Mouse (Mus musculus) stomach, embryonic 16.5 days (tissue): ENCODE results near the gene Strn. TPM values are rescaled to one million over a fixed set of nuclear protein-coding genes. Genes with fewer than 3 reads are reported as not detected.

Experiments
- ATAC-seq: fragments of 200-750 bp; cut with Nextera tagmentation; 2 replicates; pipeline ENCODE4 v1.8.0; 2017; ENCODE audit warnings: moderate number of reproducible peaks, moderate TSS enrichment; ENCODE audit not compliant: insufficient read depth, low FRiP score
- H3K27ac ChIP-seq: fragments of 300-500 bp; sonication (generic); 2 replicates; pipeline ENCODE4 v1.5.1; 2014; ENCODE audit warnings: low read length
- H3K27me3 ChIP-seq: fragments of 300-500 bp; sonication (generic); 2 replicates; pipeline ENCODE4 v1.6.1; 2014; ENCODE audit warnings: low read length, control low read depth, mixed read lengths; ENCODE audit not compliant: control insufficient read depth, insufficient read depth
- H3K36me3 ChIP-seq: fragments of 300-500 bp; sonication (generic); 2 replicates; pipeline ENCODE4 v1.6.1; 2014; ENCODE audit warnings: low read length; ENCODE audit not compliant: control insufficient read depth, insufficient read depth
- H3K4me1 ChIP-seq: fragments of 300-500 bp; sonication (generic); 2 replicates; pipeline ENCODE4 v1.6.1; 2014; ENCODE audit warnings: low read length, control low read depth, mixed read lengths; ENCODE audit not compliant: control insufficient read depth, insufficient read depth
- H3K4me2 ChIP-seq: fragments of 300-500 bp; sonication (generic); 2 replicates; pipeline ENCODE4 v1.6.1; 2014; ENCODE audit warnings: low read depth, low read length, mixed read lengths
- H3K4me3 ChIP-seq: fragments of 300-500 bp; sonication (generic); replicated peaks from 2 replicates; pipeline ENCODE4 v1.5.1; 2014; ENCODE audit warnings: mild to moderate bottlenecking, low read length
- H3K9ac ChIP-seq: fragments of 300-500 bp; sonication (generic); 2 replicates; pipeline ENCODE4 v1.6.1; 2014; ENCODE audit warnings: low read length
- H3K9me3 ChIP-seq: fragments of 300-500 bp; sonication (generic); replicated peaks from 2 replicates; pipeline ENCODE4 v1.6.1; 2016; ENCODE audit warnings: low read length, control low read depth; ENCODE audit not compliant: control insufficient read depth
- WGBS: fragments of 180-500 bp; shearing (Covaris S2); extraction: QIAGEN DNeasy Blood & Tissue Kit; methylation state at CpG from one replicate; pipeline ENCODE4 v1.1.7; 2014; 5-methylcytosine and 5-hydroxymethylcytosine counted together
- polyA plus RNA-seq: library from polyadenylated mRNA; unstranded; fragments of >200 nt; fragmentation: Nextera tagmentation; extraction: Ambion mirVana; gene quantifications from 2 replicates; pipeline ENCODE4 v1.2.1, GENCODE M21; 2015

Gene Strn
- polyA plus RNA-seq, 1 experiment from 2014 or later: 6.6 TPM

GRCm38 (mm10) chr17:78643853-78644475, 93.0 kb downstream of the Strn start:
- Histone ChIP-seq H3K4me3 (no peak overlapping the region), H3K9me3 (no peaks in the 10 kb centered on the region), H3K27ac (no peak overlapping the region), H3K9ac (no peak overlapping the region), H3K36me3 (no peaks in the 10 kb centered on the region), H3K27me3 (no peaks in the 10 kb centered on the region), H3K4me1 (no peaks in the 10 kb centered on the region), H3K4me2 (no peak overlapping the region)
- WGBS: 92% methylated on average over 17 of the region's 17 CpGs
- ATAC-seq: no peak

- Histone ChIP-seq H3K4me3 (no peak overlapping the region), H3K9ac (no peak overlapping the region), H3K4me2 (no peak overlapping the region), H3K27me3 (no peaks in the 10 kb centered on the region), H3K4me1 (no peaks in the 10 kb centered on the region), H3K27ac (no peak overlapping the region), H3K36me3 (no peaks in the 10 kb centered on the region), H3K9me3 (no peaks in the 10 kb centered on the region)
- WGBS: 86% methylated on average over 4 of the region's 4 CpGs
- no peak for ATAC-seq
Observed at GRCm38 (mm10) chr17:78642259-78642658, 94.7 kb downstream of the Strn start.

GRCm38 (mm10) chr17:78640387-78640786, 96.6 kb downstream of the Strn start:
- Histone ChIP-seq H3K4me2 (no peak overlapping the region), H3K4me1 (no peaks in the 10 kb centered on the region), H3K9ac (no peak overlapping the region), H3K27me3 (no peaks in the 10 kb centered on the region), H3K36me3 (no peaks in the 10 kb centered on the region), H3K27ac (no peak overlapping the region), H3K4me3 (no peak overlapping the region), H3K9me3 (no peaks in the 10 kb centered on the region)
- 88% methylated on average over 3 of the region's 3 CpGs for WGBS
- ATAC-seq: no peak

- Histone ChIP-seq H3K36me3 (no peaks in the 10 kb centered on the region), H3K4me1 (no peaks in the 10 kb centered on the region), H3K27ac (no peak overlapping the region), H3K27me3 (no peaks in the 10 kb centered on the region), H3K9me3 (no peaks in the 10 kb centered on the region), H3K9ac (no peak overlapping the region), H3K4me2 (no peak overlapping the region), H3K4me3 (no peak overlapping the region)
- 65% methylated on average over 6 of the region's 6 CpGs for WGBS
- ATAC-seq: no peak
Observed at GRCm38 (mm10) chr17:78639099-78639498, 97.9 kb downstream of the Strn start.

- Histone ChIP-seq H3K9me3 (no peaks in the 10 kb centered on the region), H3K27ac (no peak overlapping the region), H3K4me2 (no peak overlapping the region), H3K36me3 (no peaks in the 10 kb centered on the region), H3K4me3 (no peak overlapping the region), H3K9ac (no peak overlapping the region), H3K4me1 (no peaks in the 10 kb centered on the region), H3K27me3 (no peaks in the 10 kb centered on the region)
- 90% methylated on average over 7 of the region's 7 CpGs for WGBS
- ATAC-seq: no peak
Observed at GRCm38 (mm10) chr17:78637140-78637539, 99.9 kb downstream of the Strn start.

- no peak overlapping the region for H3K9ac ChIP-seq
- no peak overlapping the region for H3K27ac ChIP-seq
- H3K4me3 ChIP-seq: no peak overlapping the region
- H3K36me3 ChIP-seq: no peaks in the 10 kb centered on the region
- H3K4me1 ChIP-seq: no peaks in the 10 kb centered on the region
- ATAC-seq: no peak
- no peak overlapping the region for H3K4me2 ChIP-seq
- 73% methylated on average over 2 of the region's 2 CpGs for WGBS
- H3K9me3 ChIP-seq: no peaks in the 10 kb centered on the region
- H3K27me3 ChIP-seq: no peaks in the 10 kb centered on the region
Observed at GRCm38 (mm10) chr17:78635616-78636015, 101.4 kb downstream of the Strn start.

GRCm38 (mm10) chr17:78624941-78625340, 112.1 kb downstream of the Strn start:
- Histone ChIP-seq H3K36me3 (no peaks in the 10 kb centered on the region), H3K27me3 (no peaks in the 10 kb centered on the region), H3K4me3 (no peak overlapping the region), H3K4me1 (no peaks in the 10 kb centered on the region), H3K4me2 (no peak overlapping the region), H3K9ac (no peak overlapping the region), H3K27ac (no peak overlapping the region), H3K9me3 (no peaks in the 10 kb centered on the region)
- no peak for ATAC-seq
- 97% methylated on average over 19 of the region's 19 CpGs for WGBS

GRCm38 (mm10) chr17:78621863-78622262, 115.1 kb downstream of the Strn start:
- ATAC-seq: no peak
- Histone ChIP-seq H3K4me3 (no peak overlapping the region), H3K9me3 (no peaks in the 10 kb centered on the region), H3K4me1 (no peaks in the 10 kb centered on the region), H3K4me2 (no peak overlapping the region), H3K27ac (no peak overlapping the region), H3K36me3 (no peaks in the 10 kb centered on the region), H3K9ac (no peak overlapping the region), H3K27me3 (no peaks in the 10 kb centered on the region)
- WGBS: 80% methylated on average over 4 of the region's 4 CpGs

- Histone ChIP-seq H3K27me3 (no peaks in the 10 kb centered on the region), H3K9me3 (no peaks in the 10 kb centered on the region), H3K4me3 (no peak overlapping the region), H3K27ac (no peak overlapping the region), H3K36me3 (no peaks in the 10 kb centered on the region), H3K9ac (no peak overlapping the region), H3K4me2 (no peak overlapping the region), H3K4me1 (no peaks in the 10 kb centered on the region)
- ATAC-seq: no peak
- 71% methylated on average over 4 of the region's 4 CpGs for WGBS
Observed at GRCm38 (mm10) chr17:78620740-78621139, 116.3 kb downstream of the Strn start.
